Mouse (Mus musculus) embryonic facial prominence, embryonic 12.5 days (tissue): Measurements from ENCODE around the gene Egfl8. TPM values are rescaled to one million over a fixed set of nuclear protein-coding genes. Genes with fewer than 3 reads are reported as not detected.
A peak's percentile ranks its signal among the peaks of the same experiment; 100 is the strongest.

Experiments
- ATAC-seq: fragments of 200-750 bp; cut with Nextera tagmentation; 2 replicates; pipeline ENCODE4 v1.8.0; 2017; ENCODE audit not compliant: insufficient number of reproducible peaks, insufficient read depth, low FRiP score, low TSS enrichment
- H3K27ac ChIP-seq: fragments of 300-500 bp; sonication (generic); 2 replicates; pipeline ENCODE4 v1.5.1; 2016; ENCODE audit warnings: mild to moderate bottlenecking
- H3K27me3 ChIP-seq: fragments of 300-500 bp; sonication (generic); 2 replicates; pipeline ENCODE4 v1.6.1; 2016; ENCODE audit warnings: mild to moderate bottlenecking, moderate library complexity
- H3K36me3 ChIP-seq: fragments of 300-500 bp; sonication (generic); 2 replicates; pipeline ENCODE4 v1.6.1; 2016; ENCODE audit warnings: mild to moderate bottlenecking
- H3K4me1 ChIP-seq: fragments of 300-500 bp; sonication (generic); 2 replicates; pipeline ENCODE4 v1.6.1; 2016
- H3K4me2 ChIP-seq: fragments of 300-500 bp; sonication (generic); replicated peaks from 2 replicates; pipeline ENCODE4 v1.6.1; 2016; ENCODE audit warnings: mild to moderate bottlenecking, moderate library complexity
- H3K4me3 ChIP-seq: fragments of 300-500 bp; sonication (generic); 2 replicates; pipeline ENCODE4 v1.5.1; 2016; ENCODE audit warnings: mild to moderate bottlenecking
- H3K9ac ChIP-seq: fragments of 300-500 bp; sonication (generic); 2 replicates; pipeline ENCODE4 v1.6.1; 2016; ENCODE audit warnings: mild to moderate bottlenecking, moderate library complexity
- H3K9me3 ChIP-seq: fragments of 300-500 bp; sonication (generic); 2 replicates; pipeline ENCODE4 v1.6.1; 2016; ENCODE audit warnings: mild to moderate bottlenecking, moderate library complexity
- WGBS: fragments of 180-500 bp; shearing (Covaris S2); methylation state at CpG from one replicate; pipeline ENCODE4 v1.1.7; 2016; 5-methylcytosine and 5-hydroxymethylcytosine counted together
- polyA plus RNA-seq: library from polyadenylated mRNA; unstranded; fragments of >200 nt; fragmentation: Nextera tagmentation; extraction: Ambion mirVana; gene quantifications from 2 replicates; pipeline ENCODE4 v1.2.1, GENCODE M21; 2016

Gene Egfl8
- 7.0 and 10.1 TPM in 2 replicates for polyA plus RNA-seq

- no peak within 1 kb of the TSS for H3K4me2 ChIP-seq
- H3K27ac ChIP-seq = no peak within 1 kb of the TSS; the same call in 1 of the 2 replicates
- no peak within 1 kb of the TSS for H3K4me3 ChIP-seq
- H3K9ac ChIP-seq = no peak within 1 kb of the TSS
- H3K9me3 ChIP-seq = no peaks in the 10 kb centered on the region
- H3K4me1 ChIP-seq = no peaks in the 10 kb centered on the region
- H3K36me3 ChIP-seq = peaks cover 62% of the 10 kb centered on the region
- no peaks in the 10 kb centered on the region for H3K27me3 ChIP-seq
- ATAC-seq = no peak
- 44% methylated on average over 6 of the region's 6 CpGs for WGBS
Measured at GRCm38 (mm10) chr17:34615871-34616270, at the start of gene Egfl8. Egfl8 (minus strand) TSS chr17:34615971.

DNA sequence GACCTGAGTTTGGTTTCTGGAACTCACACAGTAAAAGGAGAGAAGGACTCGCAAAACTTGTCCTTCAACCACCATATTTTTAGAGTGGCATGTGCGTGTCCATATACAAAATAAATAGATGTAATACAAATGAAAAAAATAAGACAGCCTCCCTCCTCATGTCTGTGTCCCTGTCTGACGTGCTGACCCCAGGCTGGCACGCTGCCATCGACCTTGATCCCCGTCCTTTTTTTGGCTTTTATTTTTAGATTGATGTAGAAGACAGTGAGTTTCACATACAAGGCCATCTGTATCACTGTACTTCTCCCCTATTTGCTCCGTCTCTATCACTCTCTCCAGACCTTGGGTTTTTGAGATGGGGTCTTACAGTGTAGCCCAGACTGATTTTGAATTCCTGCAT is 48.7 kb upstream of the Egfl8 start:
- no peaks in the 10 kb centered on the region for H3K36me3 ChIP-seq
- H3K27me3 ChIP-seq = peaks cover 36% of the 10 kb centered on the region
- ATAC-seq = no peak
- 76% methylated on average over 7 of the region's 7 CpGs for WGBS
- no peak overlapping the region for H3K4me3 ChIP-seq
- H3K9me3 ChIP-seq = no peaks in the 10 kb centered on the region
- no peak overlapping the region for H3K9ac ChIP-seq
- H3K4me2 ChIP-seq = no peak overlapping the region
- no peak overlapping the region for H3K27ac ChIP-seq
- H3K4me1 ChIP-seq = 0 out of 2 replicates have a peak, but pooled peaks cover 7% of the 10 kb centered on the region

DNA sequence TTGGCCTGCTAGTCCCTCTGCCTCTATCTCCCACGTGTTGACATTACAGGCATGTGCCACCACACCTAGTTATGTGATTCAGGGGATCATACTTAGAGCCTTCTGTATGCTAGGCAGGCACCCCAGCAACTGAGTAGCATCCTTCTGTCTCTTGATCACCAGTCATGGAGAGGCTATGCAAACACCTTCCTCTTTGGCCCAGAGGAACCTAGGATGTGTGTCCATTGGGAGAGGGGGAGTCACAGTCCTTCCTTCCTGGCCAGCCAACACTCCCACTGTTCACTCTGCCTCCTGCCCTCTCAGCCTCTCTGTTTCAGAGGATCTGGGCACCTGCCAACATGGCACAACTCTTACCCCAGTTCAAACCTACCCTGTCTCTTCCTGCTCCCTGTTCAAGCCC is 47.8 kb upstream of the Egfl8 start:
- Histone ChIP-seq H3K4me2 (no peak overlapping the region), H3K9me3 (no peaks in the 10 kb centered on the region), H3K4me1 (0 out of 2 replicates have a peak, but pooled peaks cover 7% of the 10 kb centered on the region), H3K4me3 (no peak overlapping the region), H3K27ac (no peak overlapping the region), H3K36me3 (no peaks in the 10 kb centered on the region), H3K9ac (no peak overlapping the region), H3K27me3 (peaks cover 39% of the 10 kb centered on the region)
- no peak for ATAC-seq
- 52% methylated on average over 1 of the region's 1 CpGs for WGBS

GRCm38 (mm10) chr17:34662978-34663377 is 47.2 kb upstream of the Egfl8 start:
- H3K9ac ChIP-seq = no peak overlapping the region
- H3K27me3 ChIP-seq = peaks cover 39% of the 10 kb centered on the region
- no peak overlapping the region for H3K4me2 ChIP-seq
- no peaks in the 10 kb centered on the region for H3K9me3 ChIP-seq
- H3K4me3 ChIP-seq = no peak overlapping the region
- 0 out of 2 replicates have a peak, but pooled peaks cover 7% of the 10 kb centered on the region for H3K4me1 ChIP-seq
- no peak overlapping the region for H3K27ac ChIP-seq
- no peaks in the 10 kb centered on the region for H3K36me3 ChIP-seq
- ATAC-seq = no peak
- WGBS = 76% methylated on average over 8 of the region's 8 CpGs

- H3K27ac ChIP-seq = no peak overlapping the region
- whole genome bisulfite sequencing = 85% methylated on average over 1 of the region's 1 CpGs
- no peak overlapping the region for H3K4me2 ChIP-seq
Measured at GRCm38 (mm10) chr17:34662468-34662867, 46.7 kb upstream of the Egfl8 start.

DNA sequence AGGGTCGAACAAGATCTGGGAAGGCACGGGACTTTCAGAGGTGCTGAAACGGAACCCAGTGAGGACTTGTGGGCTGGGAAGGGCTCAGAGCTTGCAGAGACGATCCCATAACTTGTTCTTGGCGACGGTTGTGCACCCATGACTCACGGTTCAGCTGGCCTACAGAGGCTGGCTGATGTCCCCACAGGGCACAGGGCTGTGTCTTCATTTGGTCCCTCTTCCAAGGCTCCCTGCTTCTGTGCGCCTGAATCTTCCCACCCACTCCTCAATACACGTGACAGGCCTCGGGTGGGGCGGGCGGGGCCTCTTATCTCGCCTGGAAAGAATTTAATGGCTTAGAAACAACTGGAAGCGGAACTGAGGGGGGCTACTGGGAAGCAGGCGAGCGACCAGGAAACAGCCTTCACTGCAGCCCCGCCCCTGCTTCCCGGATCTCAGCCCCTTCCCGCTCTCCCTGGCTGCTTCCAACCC is 45.4 kb upstream of the Egfl8 start:
- ATAC-seq = no peak
- no peak overlapping the region for H3K27ac ChIP-seq
- H3K4me1 ChIP-seq = 0 out of 2 replicates have a peak, but pooled peaks cover 7% of the 10 kb centered on the region
- H3K9me3 ChIP-seq = no peaks in the 10 kb centered on the region
- H3K4me3 ChIP-seq = no peak overlapping the region; the same call in 1 of the 2 replicates
- H3K4me2 ChIP-seq = peak overlapping the region; percentile 36
- no peak overlapping the region; the same call in 1 of the 2 replicates for H3K9ac ChIP-seq
- peaks cover 37% of the 10 kb centered on the region for H3K27me3 ChIP-seq
- 11% methylated on average over 19 of the region's 19 CpGs for WGBS
- H3K36me3 ChIP-seq = no peaks in the 10 kb centered on the region

More at GRCm38 (mm10) chr17:34662468-34662867, 46.7 kb upstream of the Egfl8 start:
- H3K4me1 ChIP-seq = 0 out of 2 replicates have a peak, but pooled peaks cover 7% of the 10 kb centered on the region
- ATAC-seq = no peak
- H3K4me3 ChIP-seq = no peak overlapping the region
- H3K9me3 ChIP-seq = no peaks in the 10 kb centered on the region
- H3K36me3 ChIP-seq = no peaks in the 10 kb centered on the region
- no peak overlapping the region for H3K9ac ChIP-seq
- H3K27me3 ChIP-seq = peaks cover 39% of the 10 kb centered on the region

GRCm38 (mm10) chr17:34660259-34660820 is 44.6 kb upstream of the Egfl8 start:
- H3K4me3 ChIP-seq = no peak overlapping the region
- no peaks in the 10 kb centered on the region for H3K36me3 ChIP-seq
- H3K4me1 ChIP-seq = 0 out of 2 replicates have a peak, but pooled peaks cover 7% of the 10 kb centered on the region
- H3K9me3 ChIP-seq = no peaks in the 10 kb centered on the region
- H3K27me3 ChIP-seq = peaks cover 37% of the 10 kb centered on the region
- no peak overlapping the region for H3K4me2 ChIP-seq
- H3K9ac ChIP-seq = no peak overlapping the region
- no peak overlapping the region for H3K27ac ChIP-seq
- 31% methylated on average over 11 of the region's 11 CpGs for WGBS
- no peak for ATAC-seq

- Histone ChIP-seq H3K9ac (no peak overlapping the region), H3K4me2 (no peak overlapping the region), H3K4me1 (0 out of 2 replicates have a peak, but pooled peaks cover 7% of the 10 kb centered on the region), H3K9me3 (no peaks in the 10 kb centered on the region), H3K27me3 (peaks cover 37% of the 10 kb centered on the region), H3K27ac (no peak overlapping the region), H3K36me3 (no peaks in the 10 kb centered on the region; the same call in 1 of the 2 replicates), H3K4me3 (no peak overlapping the region)
- ATAC-seq = no peak
- 64% methylated on average over 3 of the region's 3 CpGs for WGBS
Measured at GRCm38 (mm10) chr17:34659897-34660214, 44.1 kb upstream of the Egfl8 start.

- ATAC-seq = 0 out of 2 replicates have a peak, but pooled peaks have one; percentile 1
- H3K4me2 ChIP-seq = no peak overlapping the region
- H3K27ac ChIP-seq = no peak overlapping the region
- peaks cover 3% of the 10 kb centered on the region for H3K36me3 ChIP-seq
- no peak overlapping the region for H3K9ac ChIP-seq
- peaks cover 37% of the 10 kb centered on the region for H3K27me3 ChIP-seq
- 68% methylated on average over 12 of the region's 12 CpGs for WGBS
- H3K4me1 ChIP-seq = 0 out of 2 replicates have a peak, but pooled peaks cover 7% of the 10 kb centered on the region
- no peak overlapping the region for H3K4me3 ChIP-seq
- no peaks in the 10 kb centered on the region for H3K9me3 ChIP-seq
Measured at GRCm38 (mm10) chr17:34659181-34659896, 43.6 kb upstream of the Egfl8 start.

- WGBS = 79% methylated on average over 3 of the region's 3 CpGs
- H3K27me3 ChIP-seq = peaks cover 37% of the 10 kb centered on the region
- H3K4me2 ChIP-seq = no peak overlapping the region
Measured at GRCm38 (mm10) chr17:34658591-34658990, 42.8 kb upstream of the Egfl8 start.

GRCm38 (mm10) chr17:34658145-34658544 is 42.4 kb upstream of the Egfl8 start:
- Histone ChIP-seq H3K9me3 (no peaks in the 10 kb centered on the region), H3K36me3 (peaks cover 12% of the 10 kb centered on the region), H3K27me3 (peaks cover 36% of the 10 kb centered on the region), H3K4me2 (no peak overlapping the region), H3K4me1 (0 out of 2 replicates have a peak, but pooled peaks cover 7% of the 10 kb centered on the region), H3K27ac (no peak overlapping the region), H3K9ac (no peak overlapping the region), H3K4me3 (no peak overlapping the region)
- 83% methylated on average over 2 of the region's 2 CpGs for WGBS
- ATAC-seq = no peak

More at GRCm38 (mm10) chr17:34658591-34658990, 42.8 kb upstream of the Egfl8 start:
- Histone ChIP-seq H3K9ac (no peak overlapping the region), H3K4me1 (0 out of 2 replicates have a peak, but pooled peaks cover 7% of the 10 kb centered on the region), H3K9me3 (no peaks in the 10 kb centered on the region), H3K27ac (no peak overlapping the region), H3K36me3 (peaks cover 8% of the 10 kb centered on the region), H3K4me3 (no peak overlapping the region)
- no peak for ATAC-seq

DNA sequence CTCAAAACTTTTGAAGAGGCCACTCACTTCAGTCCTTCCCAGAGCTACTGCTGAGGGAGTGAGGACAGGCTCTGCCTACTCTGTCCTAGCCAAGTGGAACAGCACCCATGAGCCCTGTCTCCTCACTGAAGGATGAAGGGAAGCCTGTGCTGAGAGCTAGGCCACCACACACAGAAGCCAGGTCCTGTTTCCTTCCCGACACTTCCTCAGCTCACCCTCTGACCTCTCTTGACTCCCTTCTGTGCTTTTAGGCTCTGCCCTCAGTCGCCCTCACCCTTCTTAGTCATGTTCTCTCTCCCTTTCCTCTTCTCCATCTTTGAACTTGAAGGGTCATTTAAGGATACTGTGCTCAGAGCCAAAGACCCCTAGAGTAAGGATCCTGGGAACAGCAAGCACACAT is 41.5 kb upstream of the Egfl8 start:
- Histone ChIP-seq H3K4me2 (no peak overlapping the region), H3K9ac (no peak overlapping the region), H3K9me3 (no peaks in the 10 kb centered on the region), H3K27ac (no peak overlapping the region), H3K27me3 (peaks cover 31% of the 10 kb centered on the region), H3K4me3 (no peak overlapping the region), H3K36me3 (peaks cover 20% of the 10 kb centered on the region), H3K4me1 (0 out of 2 replicates have a peak, but pooled peaks cover 7% of the 10 kb centered on the region)
- 21% methylated on average over 2 of the region's 2 CpGs for WGBS
- ATAC-seq = no peak
